Mouse (Mus musculus): ENCODE measurements around the gene Msi2.

DNA sequence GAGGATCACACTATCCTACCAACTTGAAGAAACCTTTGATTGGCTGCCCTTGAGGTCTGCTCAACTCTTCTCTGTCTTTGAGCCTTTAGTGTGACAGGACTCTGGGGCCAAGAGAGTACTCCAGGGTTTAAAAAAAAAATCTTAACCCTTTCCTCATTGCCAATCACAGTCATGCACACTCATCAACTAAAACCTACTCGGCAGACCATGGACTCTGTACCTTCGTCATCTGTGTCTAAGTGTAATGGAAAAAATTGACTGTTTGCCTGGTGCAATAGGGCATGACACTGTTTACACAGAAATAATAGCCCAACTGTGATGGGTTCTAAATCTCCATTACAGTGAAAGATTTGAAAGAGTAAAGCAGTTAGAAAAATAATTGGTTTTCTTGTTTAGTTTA, 186.3 kb downstream of the Msi2 start:
- TF ChIP-seq CTCF (IDR thresholded peaks at IDR 0.05; ENCODE audit: low read depth) (no peak), EP300 (IDR thresholded peaks at IDR 0.05; ENCODE audit: low read depth) (no peak)
